Mouse (Mus musculus): ENCODE data around the gene Arrdc5.

DNA sequence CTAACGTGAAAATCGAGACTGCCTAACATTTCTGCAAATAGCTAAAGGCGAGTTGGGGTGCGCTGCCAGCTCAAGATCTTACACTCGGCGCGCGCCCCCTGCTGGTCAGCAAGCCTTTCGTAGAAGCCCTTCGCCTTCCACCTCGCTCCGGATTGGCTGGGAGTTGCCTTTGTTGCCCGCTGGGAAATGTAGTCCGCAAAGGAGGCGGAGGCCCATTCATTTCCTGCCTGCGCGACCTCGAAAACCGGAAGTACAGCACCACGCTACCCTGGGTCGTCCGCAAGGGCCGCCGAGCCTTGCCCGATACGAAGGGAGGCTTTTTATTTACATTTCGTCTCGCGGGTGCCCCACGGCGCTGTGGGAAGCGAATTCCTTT is 44.2 kb downstream of the Arrdc5 start:
- TF ChIP-seq GATA1 (IDR thresholded peaks at IDR 0.05; ENCODE audit: borderline replicate concordance, low read length) (no peak), FLI1 (IDR thresholded peaks at IDR 0.05; ENCODE audit: low read length) (peak; percentile 72; the same call in 1 of the 2 replicates)

All from megakaryocyte, embryonic 14.5 days (primary cell).